Mouse (Mus musculus): ENCODE measurements around the gene Rpn2. TPM values are rescaled to one million over a fixed set of nuclear protein-coding genes. Genes with fewer than 3 reads are reported as not detected.

Rpn2 gene
- total RNA-seq, 4 experiments from 2014 or later, result 99.4 to 106 (median 101) TPM

DNA sequence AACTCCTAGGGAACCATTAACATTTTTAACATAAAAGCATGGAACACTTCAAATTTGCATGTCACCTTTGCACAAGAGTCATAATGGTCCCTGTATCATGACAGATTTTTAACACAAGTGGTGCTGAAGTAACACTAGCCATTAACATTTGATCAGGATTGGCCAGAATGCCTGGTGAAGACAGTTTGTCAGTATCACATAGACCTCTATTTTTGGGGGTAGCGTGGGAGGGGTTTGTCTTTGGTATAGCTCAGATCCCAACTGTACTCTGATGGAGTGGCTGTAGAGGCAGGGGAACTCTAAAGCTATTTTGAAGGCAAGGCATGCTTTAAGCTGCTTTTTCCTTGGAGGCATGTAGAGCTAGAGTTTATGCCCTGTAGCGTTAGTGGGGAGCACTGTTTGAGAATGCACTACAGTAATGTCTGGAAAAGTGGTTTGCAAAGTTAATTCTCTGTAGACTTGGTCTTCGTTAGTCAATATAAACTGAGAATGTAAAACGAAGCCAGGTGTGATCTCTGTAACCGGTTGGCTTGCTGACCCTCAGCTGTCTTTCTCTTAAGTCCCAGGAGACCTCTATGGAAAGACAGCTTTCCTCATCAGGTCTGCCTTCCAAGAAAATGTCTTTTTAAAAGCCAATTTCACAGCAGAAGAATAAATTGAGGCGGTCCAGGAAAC lies 32.3 kb downstream of the Rpn2 start:
- DNase-seq (ENCODE audit: low spot score), result no peak

GRCm38 (mm10) chr2:157313718-157314117 lies 34.9 kb downstream of the Rpn2 start:
- DNase-seq (ENCODE audit: low spot score), result no peak

DNA sequence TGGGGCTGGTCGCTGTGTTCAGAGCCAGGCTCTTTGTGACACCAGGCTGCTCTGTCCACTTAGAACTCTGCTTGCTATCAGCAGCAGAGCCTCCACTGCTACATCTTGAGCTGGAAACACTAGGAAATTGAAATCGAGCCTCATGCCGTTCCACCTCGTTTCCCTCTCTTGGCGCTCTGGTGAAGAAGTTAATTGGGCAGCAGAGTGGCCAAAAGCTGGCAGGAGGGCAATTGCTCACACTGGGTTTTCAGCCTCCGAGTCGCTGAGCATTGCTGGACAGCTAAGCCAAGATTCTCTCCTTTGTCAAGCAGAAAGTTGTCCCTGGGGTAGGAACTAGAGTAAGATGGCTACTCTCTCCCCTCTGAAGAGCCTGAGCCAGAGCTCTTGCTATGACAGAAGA lies 35.5 kb downstream of the Rpn2 start:
- DNase-seq (ENCODE audit: low spot score), result no peak

GRCm38 (mm10) chr2:157315486-157315885 lies 36.7 kb downstream of the Rpn2 start:
- no peak for DNase-seq (ENCODE audit: low spot score)

DNA sequence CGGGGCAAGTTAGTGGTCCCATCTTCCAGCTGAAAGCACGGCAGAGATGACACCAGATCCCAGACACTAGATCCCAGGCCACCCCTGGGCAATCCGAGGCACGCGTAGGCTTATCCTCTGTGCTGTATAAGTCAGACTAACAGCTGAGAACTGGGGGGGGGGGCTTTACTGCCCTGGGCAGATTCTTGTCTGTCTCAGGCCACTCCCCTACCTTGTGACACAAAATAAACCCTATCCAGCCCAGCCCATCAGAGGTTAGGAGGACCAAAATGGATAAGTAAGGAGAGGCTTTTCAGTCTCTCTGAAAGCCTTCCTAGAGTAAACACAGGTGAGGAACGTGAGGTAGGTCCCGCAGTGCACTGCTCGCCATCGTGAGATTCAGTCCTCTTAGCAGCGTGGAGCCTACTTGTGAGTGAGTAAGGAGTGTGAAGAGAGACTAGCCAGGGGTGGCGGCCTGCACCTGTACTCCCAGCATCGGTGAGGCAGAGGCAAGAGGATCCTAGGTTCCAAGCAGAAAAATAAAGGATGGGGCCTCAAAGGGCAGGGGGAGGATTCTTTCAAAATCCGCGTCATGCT lies 37.6 kb downstream of the Rpn2 start:
- DNase-seq (ENCODE audit: low spot score), result no peak

- no peak for DNase-seq (ENCODE audit: low spot score)
Measured at GRCm38 (mm10) chr2:157317220-157317619, 38.4 kb downstream of the Rpn2 start.

- no peak for DNase-seq (ENCODE audit: low spot score)
Measured at GRCm38 (mm10) chr2:157320135-157320534, 41.3 kb downstream of the Rpn2 start.

DNA sequence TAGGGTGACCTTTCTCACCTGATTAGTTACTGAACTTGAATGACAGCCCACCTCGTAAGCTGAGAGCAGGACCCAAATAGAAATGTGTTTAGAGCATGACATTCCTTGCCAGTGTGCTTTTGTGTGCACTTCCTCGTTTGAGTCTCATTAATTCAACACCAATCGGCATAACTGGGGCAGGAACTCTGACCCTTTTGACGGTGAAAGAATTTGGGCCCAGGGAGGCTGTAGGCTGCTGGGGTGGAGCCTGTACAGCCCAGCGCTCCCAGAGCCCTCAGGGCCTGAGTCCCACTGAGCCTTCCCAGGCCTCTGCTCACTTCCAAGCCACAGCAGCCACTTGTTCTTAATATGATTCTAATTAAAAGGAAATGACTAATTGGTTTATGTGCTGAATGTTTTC lies 42.1 kb downstream of the Rpn2 start:
- no peak for DNase-seq (ENCODE audit: low spot score)

DNA sequence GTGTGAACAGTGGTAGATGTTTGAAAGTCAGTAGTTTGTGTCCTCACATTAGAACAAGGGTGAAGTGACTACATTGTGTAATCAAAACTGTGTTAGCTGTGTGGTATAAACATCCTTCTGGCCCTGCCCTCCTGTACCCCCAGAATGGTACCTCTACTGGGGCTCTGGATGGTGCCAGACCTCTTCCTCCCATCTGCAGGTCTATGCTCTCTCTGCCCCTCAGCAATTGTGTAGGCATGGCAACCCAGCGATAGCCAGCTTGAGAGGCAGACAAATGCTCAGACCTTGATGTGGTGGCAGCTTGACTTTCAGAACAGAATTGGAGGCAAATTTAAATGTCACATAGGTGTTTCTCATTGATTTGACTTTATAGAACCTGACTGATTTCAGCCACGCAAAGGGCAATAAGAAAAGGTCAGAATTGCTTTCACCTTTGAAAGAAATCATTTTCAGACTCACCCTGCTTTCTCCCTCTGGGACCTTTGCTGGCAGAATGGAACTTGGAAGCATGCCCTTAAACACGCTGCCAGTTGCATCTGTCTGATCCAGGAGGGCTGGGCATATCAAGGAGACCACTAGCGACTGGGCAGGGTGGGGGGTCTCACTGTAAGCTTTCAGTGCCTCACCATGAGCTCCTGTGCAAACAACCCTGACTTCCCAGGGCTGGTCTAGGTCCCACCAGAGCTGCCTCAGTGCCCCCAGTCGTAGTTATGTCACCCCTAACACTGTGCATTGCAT lies 43.4 kb downstream of the Rpn2 start:
- no peak for DNase-seq (ENCODE audit: low spot score)

DNA sequence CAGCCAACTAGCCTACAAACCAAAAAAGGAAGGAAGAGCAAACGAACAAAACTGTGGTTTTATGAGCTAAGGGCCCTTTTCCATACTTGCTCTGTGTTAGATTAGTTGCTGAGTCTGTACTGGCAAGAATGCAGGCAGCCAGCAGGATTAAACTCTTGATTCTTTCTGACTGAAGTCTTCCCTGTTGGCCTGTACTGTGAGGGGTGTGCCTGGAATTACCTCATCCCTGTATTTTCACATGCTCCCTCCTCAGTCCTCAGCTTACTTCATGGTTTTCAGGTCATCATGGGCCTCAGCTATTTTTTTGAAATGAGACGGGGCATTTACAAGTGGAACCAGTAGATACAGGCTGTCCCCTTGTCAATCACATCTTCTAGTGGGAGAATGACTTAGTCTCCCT lies 46.4 kb downstream of the Rpn2 start:
- DNase-seq (ENCODE audit: low spot score), result no peak

GRCm38 (mm10) chr2:157328106-157328505 lies 49.3 kb downstream of the Rpn2 start:
- DNase-seq (ENCODE audit: low spot score), result no peak

DNA sequence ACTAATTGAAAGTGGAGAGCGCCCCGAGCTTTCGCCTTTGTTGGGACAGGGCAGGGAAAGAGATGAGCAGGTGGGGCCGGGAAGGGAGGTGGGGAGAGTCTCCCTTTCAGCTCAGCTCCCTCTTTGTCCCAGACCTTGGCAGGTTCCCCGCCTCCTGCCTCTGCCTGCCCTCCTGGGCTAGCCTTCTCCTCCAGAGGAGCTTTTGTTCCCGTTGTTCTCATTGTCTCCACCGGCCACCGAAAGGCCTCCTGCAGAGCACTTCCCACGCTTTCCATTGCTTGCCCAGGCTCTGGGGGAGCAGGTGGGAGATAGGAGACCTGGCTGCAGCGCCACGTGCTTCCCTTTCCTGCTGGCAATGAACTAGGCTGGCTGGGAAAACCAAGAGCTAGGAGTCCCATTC lies 49.8 kb downstream of the Rpn2 start:
- DNase-seq (ENCODE audit: low spot score), result no peak

GRCm38 (mm10) chr2:157332059-157332458 lies 53.2 kb downstream of the Rpn2 start:
- DNase-seq (ENCODE audit: low spot score), result no peak

GRCm38 (mm10) chr2:157338663-157339062 lies 59.8 kb downstream of the Rpn2 start:
- DNase-seq (ENCODE audit: low spot score), result peak; percentile 31

DNA sequence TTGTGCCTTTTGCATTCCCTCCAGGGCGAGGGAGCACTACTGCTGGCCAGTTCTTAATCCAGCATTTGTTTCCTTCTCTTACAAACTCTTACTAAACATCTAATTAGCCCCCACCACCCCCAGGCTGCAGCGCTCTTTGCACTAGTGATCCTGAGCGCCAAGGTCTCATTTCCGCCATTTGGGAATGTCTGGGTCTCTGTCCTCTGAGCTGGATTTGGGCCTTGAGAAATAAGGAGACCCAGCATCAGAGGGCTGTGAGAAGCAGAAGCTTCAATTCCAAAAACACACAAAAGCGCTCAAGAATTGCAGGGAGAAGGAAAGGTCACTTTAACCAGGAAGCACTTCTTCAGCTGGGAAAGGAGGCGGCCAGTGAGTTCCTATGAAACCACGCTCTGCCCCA lies 60.7 kb downstream of the Rpn2 start:
- DNase-seq (ENCODE audit: low spot score), result no peak

- peak; percentile 26 for DNase-seq (ENCODE audit: low spot score)
Measured at GRCm38 (mm10) chr2:157340221-157340741, 61.5 kb downstream of the Rpn2 start.

GRCm38 (mm10) chr2:157341554-157342270 lies 62.9 kb downstream of the Rpn2 start:
- peak; percentile 62 for DNase-seq (ENCODE audit: low spot score)

GRCm38 (mm10) chr2:157342328-157342926 lies 63.6 kb downstream of the Rpn2 start:
- DNase-seq (ENCODE audit: low spot score), result no peak

DNA sequence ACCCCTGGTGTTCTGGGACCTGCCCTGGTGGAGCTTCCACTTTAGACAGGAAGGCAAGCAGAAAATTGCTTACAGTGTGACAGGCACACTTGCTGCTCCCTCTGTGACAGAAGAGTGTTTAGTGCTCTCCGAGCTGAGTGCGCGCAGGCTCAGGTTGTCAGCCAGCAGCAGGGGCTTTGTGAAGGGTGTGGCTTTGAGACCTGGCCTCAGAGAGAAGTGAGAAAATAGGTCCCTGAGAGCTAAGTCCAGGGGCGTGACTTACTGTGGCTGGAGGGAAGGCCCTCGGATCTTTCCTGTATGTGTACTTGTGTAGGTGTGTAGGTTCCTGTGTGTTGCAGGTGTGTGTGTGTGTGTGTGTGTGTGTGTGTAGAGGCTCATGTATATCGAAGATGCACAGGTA lies 64.5 kb downstream of the Rpn2 start:
- no peak for DNase-seq (ENCODE audit: low spot score)

DNA sequence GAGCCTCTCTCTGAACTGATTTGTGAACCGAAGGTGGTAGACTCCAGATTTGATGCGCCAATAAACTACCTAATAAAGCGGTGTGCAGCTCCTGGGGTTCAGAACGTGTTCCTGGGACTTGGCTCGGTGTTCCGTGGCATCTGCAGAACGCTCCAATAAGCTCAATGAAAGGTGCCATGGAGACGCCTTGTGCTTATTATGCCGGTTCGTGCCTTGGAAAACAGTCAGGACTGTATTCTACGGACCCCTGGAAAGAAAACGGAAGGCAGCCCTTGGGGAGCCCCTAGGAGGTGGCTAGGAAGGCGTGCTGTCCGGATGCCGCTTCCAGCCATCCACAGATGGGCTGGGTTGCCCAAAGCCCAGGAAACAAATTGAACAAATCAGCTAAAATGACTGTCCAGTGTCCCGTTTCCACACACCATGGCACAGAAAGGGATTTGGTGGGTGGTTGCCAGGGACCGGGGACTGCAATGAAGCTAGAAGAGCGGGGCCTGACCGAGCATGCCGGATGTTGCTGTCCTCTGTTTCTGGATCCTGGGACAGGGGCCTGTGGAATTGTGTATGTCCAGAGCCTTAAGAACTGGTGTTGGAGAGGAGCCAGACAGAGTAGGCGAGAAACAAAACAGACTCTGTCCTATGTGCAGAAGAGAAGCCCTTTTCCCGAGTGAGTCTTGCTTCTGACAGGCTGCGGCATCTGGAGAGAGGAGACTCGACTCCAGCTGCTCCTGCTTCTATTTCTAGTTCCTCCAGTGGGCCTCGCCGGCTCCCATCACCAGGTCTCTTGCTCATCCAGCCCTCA lies 68.7 kb downstream of the Rpn2 start, which contains the start of gene Ghrh:
TSS of gene Ghrh (minus strand) at position 146 of the 799 bp plus-strand sequence.
- DNase-seq (ENCODE audit: low spot score), result peak; percentile 13

Data from heart, adult 8-10 months (tissue).